Mouse (Mus musculus): ENCODE results near the gene Celf5.
A peak's percentile ranks its signal among the peaks of the same experiment; 100 is the strongest.

The Celf5 gene

DNA sequence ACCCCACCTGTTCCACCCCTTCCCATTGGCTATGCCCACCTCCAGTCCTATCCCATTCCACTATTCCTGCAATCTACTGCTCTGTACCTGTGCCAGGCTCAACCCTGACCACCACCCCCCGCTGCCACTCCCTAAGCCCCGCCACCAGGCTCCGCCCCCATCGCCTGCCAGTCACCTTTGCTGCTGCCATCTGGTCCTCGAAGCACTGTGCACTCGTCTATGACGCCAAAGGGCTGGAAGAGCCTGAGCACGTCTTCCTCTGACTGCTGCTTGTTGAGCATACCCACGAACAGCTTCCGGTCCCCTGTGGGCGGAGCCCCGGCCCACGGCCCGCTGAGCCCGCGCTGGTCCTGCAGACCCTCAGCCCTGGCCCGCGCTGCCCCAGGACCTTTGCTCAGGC lies 12.1 kb downstream of the Celf5 start:
- DNase-seq: peak; percentile 62

DNA sequence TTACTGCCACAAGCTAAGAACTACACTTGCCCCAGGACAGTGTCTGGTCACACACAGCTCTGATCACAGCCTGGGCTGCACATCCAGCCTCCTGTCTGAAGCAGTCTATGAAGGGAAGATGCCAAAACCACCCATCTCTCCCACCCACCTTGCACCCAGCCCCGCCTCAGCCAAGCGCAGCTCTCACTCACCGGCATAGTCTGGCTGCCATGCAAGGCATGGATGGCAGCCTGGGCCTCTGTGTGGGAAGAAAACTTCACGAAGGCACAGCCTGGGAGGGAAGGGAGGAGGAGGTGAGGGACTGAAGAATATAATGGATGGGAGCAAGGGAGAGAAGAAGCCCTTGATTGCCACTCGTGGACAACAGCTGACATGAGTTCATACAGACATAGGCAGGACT lies 13.3 kb downstream of the Celf5 start:
- no peak for DNase-seq

- DNase-seq: no peak
Observed at GRCm38 (mm10) chr10:81467670-81468235, 14.8 kb downstream of the Celf5 start.

GRCm38 (mm10) chr10:81466881-81467280 lies 15.6 kb downstream of the Celf5 start:
- no peak for DNase-seq

DNA sequence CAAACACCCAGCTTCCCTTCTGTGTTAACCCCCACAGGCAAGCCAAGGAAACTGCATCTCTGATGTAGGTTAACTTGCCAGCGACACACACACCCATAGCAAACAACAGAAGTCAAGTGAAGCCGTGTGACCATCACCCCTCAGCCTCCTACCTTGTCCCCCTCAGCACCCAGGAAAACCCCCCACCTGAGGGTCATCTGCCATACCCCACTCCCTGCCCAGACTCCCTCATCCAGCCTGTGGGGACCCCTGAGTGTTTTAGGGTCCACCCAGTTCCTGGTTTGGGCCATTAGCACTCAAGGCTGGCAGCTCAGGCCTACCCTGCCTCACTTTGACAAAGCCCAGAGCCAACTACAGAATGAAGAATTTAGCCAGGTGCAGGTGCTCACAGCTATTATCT lies 16.4 kb downstream of the Celf5 start:
- DNase-seq: no peak

- DNase-seq: no peak
Observed at GRCm38 (mm10) chr10:81465265-81465645, 17.3 kb downstream of the Celf5 start.

GRCm38 (mm10) chr10:81464405-81465264 lies 17.9 kb downstream of the Celf5 start:
- DNase-seq: no peak

- no peak for DNase-seq
Observed at GRCm38 (mm10) chr10:81463531-81463930, 19.0 kb downstream of the Celf5 start.

DNA sequence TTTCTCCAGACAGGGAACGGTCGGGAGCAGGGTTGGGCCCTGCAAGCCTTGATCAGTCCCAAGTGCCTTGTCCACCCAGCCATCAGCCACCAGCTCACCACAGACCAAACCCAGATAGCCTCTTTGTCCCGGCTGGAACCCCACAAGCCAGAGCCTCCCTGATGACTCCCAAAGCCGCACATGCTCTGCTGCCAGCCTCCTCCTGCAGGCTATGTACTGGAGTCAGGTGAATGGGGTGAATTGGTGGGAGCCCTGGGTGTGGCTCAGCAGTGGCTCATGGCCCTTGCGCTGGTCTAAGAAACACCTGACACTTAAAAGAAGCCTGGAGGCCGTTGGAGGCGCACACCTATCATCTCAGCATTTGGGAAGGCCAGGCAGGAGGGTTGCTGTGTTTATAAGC lies 19.6 kb downstream of the Celf5 start:
- DNase-seq: no peak

DNA sequence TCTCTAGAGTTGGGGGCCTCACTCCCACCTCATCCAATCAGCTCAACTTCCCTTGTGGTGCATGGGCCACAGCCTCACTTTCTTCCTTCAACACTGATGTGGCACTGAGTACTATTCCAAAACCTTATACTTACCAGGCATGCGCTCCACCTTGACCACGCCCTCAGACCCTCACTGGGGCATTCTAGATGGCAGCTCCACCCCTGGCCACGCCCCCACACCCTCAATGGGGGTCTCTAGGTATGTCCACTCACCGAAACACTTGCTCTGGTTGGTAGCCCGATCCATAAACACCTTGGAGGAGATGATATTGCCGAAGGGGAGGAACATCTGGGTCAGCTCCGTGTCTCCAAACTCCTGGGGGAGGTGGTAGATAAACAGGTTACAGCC lies 20.1 kb downstream of the Celf5 start:
- DNase-seq: no peak

DNA sequence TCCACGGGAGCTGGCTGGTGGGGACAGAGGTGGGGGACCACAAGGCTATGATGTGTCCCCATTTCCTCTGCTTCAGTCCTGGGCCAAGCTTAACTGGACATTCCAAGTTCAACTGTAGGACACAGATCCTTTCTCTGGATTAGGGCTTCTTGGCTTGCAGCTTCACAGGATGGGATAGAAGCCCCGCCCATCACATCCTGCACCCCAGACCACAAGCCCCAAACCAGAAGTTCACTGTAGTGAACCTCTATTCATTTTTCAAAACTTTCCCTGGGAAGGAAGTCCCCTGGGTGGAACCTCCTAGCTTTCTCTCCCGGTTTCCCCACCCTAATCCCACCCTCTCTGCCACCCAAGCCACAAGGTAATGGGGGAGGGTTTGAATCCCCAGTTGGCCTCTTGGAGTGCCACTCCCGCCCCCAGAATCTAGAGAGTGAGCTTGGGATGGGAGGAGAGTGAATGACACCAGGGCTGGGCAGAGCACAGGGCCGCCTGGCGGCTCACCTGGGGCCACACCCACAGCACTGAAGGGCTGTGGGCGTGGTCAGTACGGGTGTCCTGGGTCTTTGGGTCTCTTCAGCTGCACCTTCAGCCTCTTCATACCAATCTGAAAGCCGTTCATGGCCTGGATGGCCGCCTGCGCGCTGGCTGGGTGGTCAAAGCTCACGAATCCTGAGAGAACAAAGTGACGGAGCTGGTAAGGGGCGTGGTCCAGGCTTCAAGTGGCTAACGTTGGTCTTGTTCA lies 20.7 kb downstream of the Celf5 start:
- no peak for DNase-seq

DNA sequence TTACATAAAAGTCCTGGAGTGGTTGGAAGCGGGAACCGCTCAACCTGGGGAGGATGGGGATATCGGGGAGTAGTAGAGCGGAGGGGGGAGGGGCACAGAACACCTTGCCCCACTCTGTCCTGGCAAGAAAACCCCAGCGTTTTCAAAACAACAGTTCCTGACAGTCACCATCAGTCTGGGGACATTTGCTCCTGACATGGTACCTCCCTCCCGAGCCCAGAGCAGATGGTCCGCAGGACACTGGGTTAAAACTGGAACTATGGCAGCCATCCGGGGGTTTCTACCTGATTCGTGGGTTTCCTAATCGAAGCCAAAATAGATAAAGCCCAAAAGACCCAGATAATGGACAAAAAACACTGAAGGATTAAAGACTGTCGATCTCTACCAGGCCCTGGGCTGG lies 21.6 kb downstream of the Celf5 start:
- DNase-seq: no peak

DNA sequence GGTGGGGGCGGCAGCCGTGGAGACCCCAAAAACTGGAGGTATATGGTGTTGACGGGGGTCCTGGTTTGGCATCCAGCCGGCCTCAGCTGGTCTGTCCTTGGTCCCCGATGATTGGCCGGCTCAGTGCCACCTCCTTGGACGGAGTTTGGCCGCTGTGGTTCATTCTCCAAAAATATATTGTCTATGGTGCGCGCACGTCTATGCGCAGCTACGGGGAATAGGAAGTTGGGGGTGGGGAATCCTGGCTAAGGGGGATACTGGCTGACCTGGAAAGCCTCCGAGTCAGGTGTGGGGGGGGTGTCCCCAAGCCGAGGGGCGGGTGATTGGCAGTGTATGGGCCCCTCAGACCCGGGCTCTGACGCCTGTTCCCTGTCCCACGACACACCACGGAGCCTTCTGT lies 22.0 kb downstream of the Celf5 start:
- DNase-seq: no peak

- no peak for DNase-seq
Observed at GRCm38 (mm10) chr10:81459399-81459798, 23.1 kb downstream of the Celf5 start.

- DNase-seq: no peak
Observed at GRCm38 (mm10) chr10:81458267-81458666, 24.2 kb downstream of the Celf5 start.

DNA sequence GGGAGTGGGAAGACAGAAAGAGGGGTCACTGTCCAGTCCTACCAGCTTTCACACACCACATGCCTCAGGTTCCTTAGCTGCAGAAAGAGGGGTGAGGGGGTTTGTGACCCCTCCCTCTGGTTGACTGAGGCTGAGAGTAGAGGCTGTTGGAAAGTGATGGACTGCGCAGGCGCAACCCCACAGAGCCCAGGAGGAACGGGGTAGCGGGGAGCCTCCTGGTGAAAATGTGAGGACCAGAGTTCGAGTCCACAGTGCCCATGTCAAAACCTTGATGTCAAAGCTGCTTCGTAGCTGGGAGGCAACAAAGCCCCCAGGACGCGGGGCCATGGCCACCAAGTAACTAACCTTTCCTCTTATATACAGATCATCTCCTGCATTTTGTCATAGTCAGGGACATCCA lies 24.9 kb downstream of the Celf5 start:
- no peak for DNase-seq

DNA sequence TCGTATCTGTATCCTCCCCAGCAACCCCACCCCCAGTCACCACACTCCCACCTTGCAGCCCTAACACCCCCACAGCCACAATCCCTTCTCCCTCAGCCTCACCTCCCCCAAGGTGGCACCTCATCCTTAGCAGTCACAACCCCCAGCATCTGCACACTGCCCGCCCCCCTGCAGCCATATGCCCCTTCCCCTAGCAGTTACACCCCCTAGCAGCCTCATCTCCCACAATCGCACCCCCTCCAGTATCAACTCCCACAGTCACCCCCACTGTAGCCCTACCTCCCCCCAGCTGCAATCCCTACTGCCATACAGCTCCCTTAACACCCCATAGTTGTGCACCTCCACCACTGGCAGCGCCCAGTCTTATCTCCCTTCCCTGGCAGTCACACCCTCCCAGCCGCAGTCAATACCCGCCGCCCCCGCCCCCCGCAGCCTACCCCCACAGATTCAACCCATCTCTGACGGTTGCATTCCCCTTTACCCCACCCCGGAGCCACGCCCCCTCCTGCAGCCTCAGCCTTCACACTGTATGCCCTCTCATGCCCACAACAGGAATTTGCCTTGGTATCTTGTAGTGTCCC lies 25.4 kb downstream of the Celf5 start:
- no peak for DNase-seq

DNA sequence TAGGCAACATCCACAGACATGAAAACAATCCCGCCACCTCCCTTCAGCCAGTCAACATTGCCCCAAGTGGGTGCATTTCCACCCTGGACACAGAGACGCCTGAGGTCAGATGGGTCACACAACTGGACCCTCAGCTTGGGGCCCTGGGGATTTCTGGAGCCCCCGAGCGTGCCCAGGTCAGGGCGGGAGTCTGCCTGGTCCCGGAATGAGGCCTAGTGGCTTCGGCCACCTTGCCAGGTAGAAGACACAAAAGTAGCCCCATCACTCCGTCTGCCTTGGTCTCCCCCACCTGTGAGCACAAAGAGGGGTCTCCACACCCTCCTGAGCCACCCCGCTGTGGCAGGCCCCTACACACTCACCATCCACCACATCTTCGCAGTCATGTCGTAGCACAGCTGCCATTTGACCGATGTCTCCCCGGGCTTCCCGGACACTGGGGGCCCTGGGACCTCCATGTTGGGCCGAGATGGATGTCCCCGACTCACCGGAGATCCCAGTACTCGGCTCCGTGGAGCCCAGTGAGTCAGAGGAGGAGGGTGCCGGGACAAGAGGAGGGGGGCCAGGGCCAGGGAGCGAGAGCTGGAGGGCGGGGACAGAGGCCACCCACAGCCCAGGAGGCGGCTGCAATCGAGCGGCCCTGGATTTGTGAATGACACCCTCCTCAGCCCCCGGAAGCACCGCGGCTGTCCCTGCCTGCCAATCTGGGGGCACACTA lies 27.2 kb downstream of the Celf5 start, which contains the start of gene Nfic:
Gene Nfic (minus strand): TSS at position 455 of the 715 bp plus-strand sequence.
- DNase-seq: no peak

DNA sequence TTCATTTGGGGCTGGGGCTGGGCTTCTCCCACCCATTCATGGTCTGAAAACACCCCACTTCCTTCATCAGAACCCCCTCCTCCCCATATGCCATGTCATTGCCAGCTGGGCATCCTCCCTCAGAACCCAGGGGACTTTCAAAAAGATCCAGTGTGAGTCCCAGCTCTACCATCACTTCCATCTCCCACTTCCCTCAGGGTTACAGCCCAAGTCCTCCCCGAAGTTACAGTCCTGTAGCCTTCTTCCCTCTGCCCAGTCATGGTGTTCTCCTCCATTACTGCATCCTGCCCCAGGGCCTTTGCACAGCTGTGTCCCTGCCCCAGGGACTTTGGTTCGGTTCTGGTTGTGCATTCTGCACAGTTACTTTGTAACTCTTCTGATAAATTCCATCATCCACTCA lies 28.4 kb downstream of the Celf5 start:
- no peak for DNase-seq

DNA sequence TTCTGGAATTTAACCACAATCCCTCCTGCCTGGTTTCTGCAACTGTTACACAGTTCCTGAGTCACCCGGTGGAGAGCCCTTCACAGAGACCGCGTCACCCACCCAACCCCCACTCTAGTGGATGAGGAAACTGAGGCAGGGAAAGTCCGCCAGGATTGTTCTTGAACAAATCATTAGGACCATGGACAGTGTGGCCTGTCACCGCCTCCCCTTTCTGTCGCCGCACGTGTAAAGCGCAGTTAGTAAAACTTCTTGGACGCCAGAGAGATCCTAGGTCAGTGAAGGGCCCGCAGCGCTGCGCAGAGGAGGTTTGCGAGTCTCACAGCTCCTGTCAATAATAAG lies 29.6 kb downstream of the Celf5 start:
- no peak for DNase-seq

DNA sequence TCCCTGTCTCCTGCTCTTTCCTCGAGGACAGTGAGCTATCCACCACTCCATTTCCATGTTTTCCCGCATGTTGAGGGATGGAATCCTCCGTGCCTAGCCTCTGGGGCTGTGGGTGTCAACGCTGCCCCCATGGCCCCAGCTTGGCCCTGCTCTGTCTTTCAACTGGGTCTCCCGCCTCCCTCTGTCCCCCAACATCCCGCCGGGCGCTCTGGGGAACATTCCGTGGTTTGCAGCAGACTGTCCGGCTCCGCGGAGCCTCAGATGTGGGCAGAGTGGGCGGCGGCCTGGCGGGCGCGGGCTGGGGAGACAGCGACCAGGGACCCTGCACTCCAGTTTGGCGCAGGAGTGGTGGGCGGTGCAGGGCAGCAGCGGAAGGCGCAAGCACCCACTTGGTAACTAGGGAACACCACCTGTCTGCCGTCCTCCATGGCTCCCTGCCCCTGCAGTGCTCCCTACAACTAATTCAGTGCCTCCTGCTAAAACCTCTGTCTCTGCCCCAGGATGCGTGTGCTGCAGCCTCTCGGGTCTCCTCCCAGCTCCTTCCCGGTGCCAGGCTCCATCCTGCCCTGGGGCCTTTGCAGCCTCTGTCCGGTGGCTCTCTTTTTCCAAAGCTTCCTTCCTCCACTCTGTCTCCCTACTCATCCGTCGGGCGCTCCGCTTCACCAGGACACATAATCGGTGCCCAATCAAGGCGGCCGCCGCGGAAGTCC lies 30.1 kb downstream of the Celf5 start:
- no peak for DNase-seq

GRCm38 (mm10) chr10:81451365-81451745 lies 31.2 kb downstream of the Celf5 start:
- DNase-seq: no peak
